Comparison of ENCODE assay signal across 8 mouse cellular contexts in genomic region chr11:117326140-117326725, GRCm38 (mm10).
A peak's percentile ranks its signal among the peaks of the same experiment; 100 is the strongest.
DNase-seq lines count a peak whose midpoint lies in the region; ATAC-seq and TF ChIP-seq lines count a peak whose summit lies in the region.
"Had no signal": no experiment of that assay in that cellular context is flagged by ENCODE, and none has a peak within 500 bp of the region (broad histone marks: within the 10 kb centered on the region; RNA-seq: fewer than 3 reads in every experiment).

No protein-coding gene starts in this region.

- peaks cover 49% of the 10 kb centered on the region for H3K4me1 ChIP-seq in liver, adult 2 months (ENCODE audit: control insufficient read depth, insufficient read depth, low read length)

- H3K4me3 ChIP-seq in liver, adult 2 months (ENCODE audit: insufficient read depth, low read depth, low read length), result no peak overlapping the region
- H3K4me3 ChIP-seq: erythroblast, embryonic 14.5 days had no signal

- H3K9ac ChIP-seq in liver, adult 2 months (ENCODE audit: low read depth, low read length), result no peak overlapping the region

- no peaks in the 10 kb centered on the region for H3K27me3 ChIP-seq in liver, adult 2 months (ENCODE audit: control insufficient read depth, insufficient read depth, low read length)

- no peak for DNase-seq in liver, adult 2 months (ENCODE audit: extremely low read depth, low read depth, low spot score)
- DNase-seq in liver, result no peak
- peak; percentile 76 for DNase-seq in brain, adult 2 months (ENCODE audit: low read depth, low spot score)
- peak; percentile 49 for DNase-seq in heart, postnatal 4 days
- no peak for DNase-seq in embryo, embryonic 10 days (ENCODE audit: low spot score)
- no peak for DNase-seq in gastrocnemius, postnatal 4 days (ENCODE audit: low spot score in 2 of 2)

- TF ChIP-seq POLR2A in liver, adult 2 months (IDR thresholded peaks at IDR 0.05; ENCODE audit: extremely low read depth, insufficient read depth, low read length), result no peak

- peak; percentile 52 for ATAC-seq in monocyte, adult 5-6 weeks (replicated peaks; ENCODE audit: insufficient number of reproducible peaks, low FRiP score, low TSS enrichment, poor library complexity, severe bottlenecking)

- H3K36me3 ChIP-seq in liver, adult 2 months (ENCODE audit: control insufficient read depth, insufficient read depth, low read length), result no peaks in the 10 kb centered on the region

- TF ChIP-seq CTCF in liver, adult 2 months (IDR thresholded peaks at IDR 0.05; ENCODE audit: low read depth, low read length), result peak; percentile 45

- peaks cover 60% of the 10 kb centered on the region for H3K79me2 ChIP-seq in liver, adult 2 months (ENCODE audit: control insufficient read depth, insufficient read depth, low read length)

- H3K27ac ChIP-seq in liver, adult 2 months (replicated peaks; ENCODE audit: insufficient read depth, low read depth, low read length), result 0 out of 2 replicates have a peak overlapping the region, but pooled peaks have one; percentile 14

- WGBS in liver, adult 2 months, result 72% methylated on average over 4 of the region's 4 CpGs

Comparison
In these comparisons a context has a peak if more than half of its experiments do, and no peak if none do; other contexts are left out.
1. DNase-seq: peak in brain, adult 2 months (single experiment) and heart, postnatal 4 days (single experiment); none in liver, adult 2 months (single experiment), liver (single experiment), embryo, embryonic 10 days (single experiment) and gastrocnemius, postnatal 4 days (0 of 2).